Mouse (Mus musculus) embryonic facial prominence, embryonic 11.5 days (tissue): Measurements from ENCODE around the gene Tor1aip1. TPM values are rescaled to one million over a fixed set of nuclear protein-coding genes. Genes with fewer than 3 reads are reported as not detected.

ENCODE experiments used
- ATAC-seq: fragments of 200-750 bp; cut with Nextera tagmentation; replicated peaks from 2 replicates; pipeline ENCODE4 v1.8.0; 2017; ENCODE audit warnings: low read depth; ENCODE audit not compliant: insufficient number of reproducible peaks, low FRiP score, low TSS enrichment
- DNase-seq: peaks from one replicate; pipeline ENCODE4 v3.0.0-alpha.2; 2015; ENCODE audit warnings: low spot score
- H3K27ac ChIP-seq: fragments of 300-500 bp; sonication (generic); replicated peaks from 2 replicates; pipeline ENCODE4 v1.5.1; 2014; ENCODE audit warnings: mild to moderate bottlenecking, low read depth, low read length, control low read depth
- H3K27me3 ChIP-seq: fragments of 300-500 bp; sonication (generic); 2 replicates; pipeline ENCODE4 v1.6.1; 2014; ENCODE audit warnings: mild to moderate bottlenecking, low read length, moderate library complexity, mixed read lengths; ENCODE audit not compliant: control insufficient read depth, insufficient read depth
- H3K36me3 ChIP-seq: fragments of 300-500 bp; sonication (generic); replicated peaks from 2 replicates; pipeline ENCODE4 v1.6.1; 2014; ENCODE audit warnings: low read depth, mild to moderate bottlenecking, low read length, moderate library complexity, mixed read lengths; ENCODE audit not compliant: control insufficient read depth, insufficient read depth
- H3K4me1 ChIP-seq: fragments of 300-500 bp; sonication (generic); 2 replicates; pipeline ENCODE4 v1.6.1; 2014; ENCODE audit warnings: low read length, mixed read lengths; ENCODE audit not compliant: control insufficient read depth, insufficient read depth
- H3K4me2 ChIP-seq: fragments of 300-500 bp; sonication (generic); 2 replicates; pipeline ENCODE4 v1.6.1; 2014; ENCODE audit warnings: low read depth, mild to moderate bottlenecking, control low read depth, low read length, moderate library complexity
- H3K4me3 ChIP-seq: fragments of 300-500 bp; sonication (generic); 2 replicates; pipeline ENCODE4 v1.5.1; 2014; ENCODE audit warnings: low read depth, low read length, control low read depth
- H3K9ac ChIP-seq: fragments of 300-500 bp; sonication (generic); replicated peaks from 2 replicates; pipeline ENCODE4 v1.6.1; 2014; ENCODE audit warnings: mild to moderate bottlenecking, control low read depth, low read length
- H3K9me3 ChIP-seq: fragments of 300-500 bp; sonication (generic); replicated peaks from 2 replicates; pipeline ENCODE4 v1.6.1; 2016; ENCODE audit warnings: mild to moderate bottlenecking, low read length, inconsistent platforms, mixed read lengths; ENCODE audit not compliant: control insufficient read depth
- WGBS: fragments of 180-500 bp; shearing (Covaris S2); extraction: QIAGEN DNeasy Blood & Tissue Kit; methylation state at CpG from one replicate; pipeline ENCODE4 v1.1.7; 2014; 5-methylcytosine and 5-hydroxymethylcytosine counted together
- polyA plus RNA-seq: library from polyadenylated mRNA; unstranded; fragments of >200 nt; fragmentation: Nextera tagmentation; extraction: Ambion mirVana; gene quantifications from 2 replicates; pipeline ENCODE4 v1.2.1, GENCODE M21; 2014

Gene Tor1aip1
- polyA plus RNA-seq, 1 experiment from 2014 or later: 43.3 TPM

- DNase-seq: no peak
- Histone ChIP-seq H3K27ac (no peak overlapping the region), H3K27me3 (no peaks in the 10 kb centered on the region), H3K4me1 (no peaks in the 10 kb centered on the region), H3K4me3 (no peak overlapping the region), H3K9ac (no peak overlapping the region), H3K9me3 (no peaks in the 10 kb centered on the region), H3K36me3 (no peaks in the 10 kb centered on the region), H3K4me2 (no peak overlapping the region)
- ATAC-seq: no peak
- 75% methylated on average over 2 of the region's 2 CpGs for whole genome bisulfite sequencing
Observed at GRCm38 (mm10) chr1:155995612-155996011, 40.7 kb downstream of the Tor1aip1 start.

GRCm38 (mm10) chr1:155994524-155994923 lies 41.8 kb downstream of the Tor1aip1 start:
- H3K4me2 ChIP-seq: no peak overlapping the region
- no peak overlapping the region for H3K27ac ChIP-seq
- H3K9me3 ChIP-seq: no peaks in the 10 kb centered on the region
- H3K27me3 ChIP-seq: no peaks in the 10 kb centered on the region
- DNase-seq (no peak), ATAC-seq (no peak)
- 78% methylated on average over 2 of the region's 2 CpGs for WGBS
- H3K36me3 ChIP-seq: no peaks in the 10 kb centered on the region
- H3K4me1 ChIP-seq: no peaks in the 10 kb centered on the region
- H3K9ac ChIP-seq: no peak overlapping the region
- no peak overlapping the region for H3K4me3 ChIP-seq

- Histone ChIP-seq H3K4me3 (no peak overlapping the region), H3K27me3 (no peaks in the 10 kb centered on the region), H3K9ac (no peak overlapping the region), H3K27ac (no peak overlapping the region), H3K4me2 (no peak overlapping the region), H3K4me1 (no peaks in the 10 kb centered on the region), H3K9me3 (no peaks in the 10 kb centered on the region), H3K36me3 (no peaks in the 10 kb centered on the region)
- ATAC-seq (no peak), DNase-seq (no peak)
- 78% methylated on average over 11 of the region's 11 CpGs for WGBS
Observed at GRCm38 (mm10) chr1:155990391-155990790, 45.9 kb downstream of the Tor1aip1 start.

- no peaks in the 10 kb centered on the region for H3K27me3 ChIP-seq
- no peak overlapping the region for H3K9ac ChIP-seq
- H3K36me3 ChIP-seq: no peaks in the 10 kb centered on the region
- no peak overlapping the region for H3K4me3 ChIP-seq
- DNase-seq: no peak
- 24% methylated on average over 2 of the region's 2 CpGs for WGBS
- H3K9me3 ChIP-seq: no peaks in the 10 kb centered on the region
- no peaks in the 10 kb centered on the region for H3K4me1 ChIP-seq
- ATAC-seq: no peak
- no peak overlapping the region for H3K4me2 ChIP-seq
- no peak overlapping the region for H3K27ac ChIP-seq
Observed at GRCm38 (mm10) chr1:155989387-155989786, 46.9 kb downstream of the Tor1aip1 start.

GRCm38 (mm10) chr1:155987625-155988024 lies 48.7 kb downstream of the Tor1aip1 start:
- Histone ChIP-seq H3K36me3 (no peaks in the 10 kb centered on the region), H3K4me3 (no peak overlapping the region), H3K9me3 (no peaks in the 10 kb centered on the region), H3K27me3 (no peaks in the 10 kb centered on the region), H3K4me2 (no peak overlapping the region), H3K4me1 (no peaks in the 10 kb centered on the region), H3K9ac (no peak overlapping the region), H3K27ac (no peak overlapping the region)
- ATAC-seq: no peak
- no peak for DNase-seq
- 82% methylated on average over 2 of the region's 2 CpGs for WGBS

GRCm38 (mm10) chr1:155974931-155975330 lies 61.3 kb downstream of the Tor1aip1 start:
- Histone ChIP-seq H3K27ac (no peak overlapping the region), H3K27me3 (no peaks in the 10 kb centered on the region), H3K4me3 (no peak overlapping the region), H3K36me3 (no peaks in the 10 kb centered on the region), H3K4me1 (no peaks in the 10 kb centered on the region), H3K9me3 (no peaks in the 10 kb centered on the region), H3K4me2 (no peak overlapping the region), H3K9ac (no peak overlapping the region)
- no peak for ATAC-seq
- no peak for DNase-seq
- 64% methylated on average over 2 of the region's 2 CpGs for WGBS

- DNase-seq: no peak
Observed at GRCm38 (mm10) chr1:155973719-155974379, 62.4 kb downstream of the Tor1aip1 start.

GRCm38 (mm10) chr1:155973068-155973718 lies 63.1 kb downstream of the Tor1aip1 start, which contains the start of gene Cep350:
Cep350 (minus strand) TSS chr1:155973255.
- Histone ChIP-seq H3K27ac (peak within 1 kb of the TSS; percentile 81), H3K4me1 (no peaks in the 10 kb centered on the region), H3K4me3 (peak within 1 kb of the TSS; percentile 89), H3K9me3 (no peaks in the 10 kb centered on the region), H3K4me2 (peak within 1 kb of the TSS; percentile 76), H3K27me3 (no peaks in the 10 kb centered on the region), H3K36me3 (no peaks in the 10 kb centered on the region), H3K9ac (peak within 1 kb of the TSS; percentile 94)
- WGBS: 0% methylated on average over 35 of the region's 57 CpGs
- ATAC-seq (peak; percentile 99), DNase-seq (peak; percentile 97)

More at GRCm38 (mm10) chr1:155973719-155974379, 62.4 kb downstream of the Tor1aip1 start:
- peak overlapping the region; percentile 51 for H3K9ac ChIP-seq
- H3K27me3 ChIP-seq: no peaks in the 10 kb centered on the region
- no peak for ATAC-seq
- WGBS: 5% methylated on average over 19 of the region's 19 CpGs
- 0 out of 2 replicates have a peak overlapping the region, but pooled peaks have one; percentile 2 for H3K27ac ChIP-seq
- H3K4me3 ChIP-seq: peak overlapping the region; percentile 89
- peak overlapping the region; percentile 62 for H3K4me2 ChIP-seq
- H3K9me3 ChIP-seq: no peaks in the 10 kb centered on the region
- no peaks in the 10 kb centered on the region for H3K36me3 ChIP-seq
- no peaks in the 10 kb centered on the region for H3K4me1 ChIP-seq
